Comparison of ENCODE assay signal across 1 mouse cellular context in the genomic region with DNA sequence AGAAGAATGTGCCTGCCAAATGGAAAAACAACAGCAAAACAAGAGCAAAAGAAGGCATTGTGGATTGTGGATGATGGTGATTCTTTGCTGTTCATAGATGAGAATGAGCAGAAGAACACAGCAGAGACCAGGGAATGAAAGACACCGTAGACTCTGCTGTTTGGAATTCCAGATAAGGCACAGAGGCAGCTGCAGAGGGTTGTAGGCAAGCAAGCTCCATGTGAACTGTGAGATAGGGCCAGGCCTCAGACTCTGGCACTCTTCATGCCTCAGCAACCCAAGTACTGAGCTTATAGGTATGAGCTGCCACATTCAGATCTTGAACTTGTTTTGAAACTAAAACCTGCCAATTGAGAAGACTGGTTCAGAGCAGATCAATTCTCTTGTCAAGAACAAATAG.
TF ChIP-seq lines count a peak whose summit lies in the region.

No protein-coding gene starts in this region.

TF ChIP-seq in MEL, 35 proteins besides CTCF, POLR2A, EP300 and RAD21 (continued from another document):
- peak; percentile 34 for TF ChIP-seq TAL1 (IDR thresholded peaks at IDR 0.05; ENCODE audit: low read length)
- no peak for TF ChIP-seq ELF1 (IDR thresholded peaks at IDR 0.05; ENCODE audit: low read depth, low read length)
- peak; percentile 32; the same call in 1 of the 2 replicates for TF ChIP-seq TCF12 (IDR thresholded peaks at IDR 0.05; ENCODE audit: low read depth, low read length)
- TF ChIP-seq POLR2AphosphoS2 (IDR thresholded peaks at IDR 0.05; ENCODE audit: low read length), result no peak
- 0 out of 2 replicates have a peak, but pooled peaks have one; percentile 23 for TF ChIP-seq GATA1 (IDR thresholded peaks at IDR 0.05; ENCODE audit: low read depth, low read length)
- TF ChIP-seq BHLHE40 (IDR thresholded peaks at IDR 0.05; ENCODE audit: borderline replicate concordance, low read depth, low read length), result no peak
